Mouse (Mus musculus) left cerebral cortex, postnatal 4 days (tissue): ENCODE data around the gene Usp37. TPM values are rescaled to one million over a fixed set of nuclear protein-coding genes. Genes with fewer than 3 reads are reported as not detected.
"Not testable (repeated sequence)": the region's sequence is repeated elsewhere in the genome, so short reads cannot be mapped to it uniquely, and the experiment has no call there.

Experiments used
- DNase-seq: peaks from one replicate; pipeline ENCODE4 v3.0.0-alpha.2; 2022
- intact Hi-C: fragments of 180-260 bp; cut with DNase I; formaldehyde crosslinking; loops from one replicate; pipeline ENCODE4 v1.15.1; 2025
- total RNA-seq, 2 experiments: library from RNA; stranded (reverse); gene quantifications; 2 replicates each; pipeline ENCODE4 v1.2.3; 2021

The Usp37 gene
- total RNA-seq, result 10 to 100 TPM; 24.3 to 26.6 TPM

DNA sequence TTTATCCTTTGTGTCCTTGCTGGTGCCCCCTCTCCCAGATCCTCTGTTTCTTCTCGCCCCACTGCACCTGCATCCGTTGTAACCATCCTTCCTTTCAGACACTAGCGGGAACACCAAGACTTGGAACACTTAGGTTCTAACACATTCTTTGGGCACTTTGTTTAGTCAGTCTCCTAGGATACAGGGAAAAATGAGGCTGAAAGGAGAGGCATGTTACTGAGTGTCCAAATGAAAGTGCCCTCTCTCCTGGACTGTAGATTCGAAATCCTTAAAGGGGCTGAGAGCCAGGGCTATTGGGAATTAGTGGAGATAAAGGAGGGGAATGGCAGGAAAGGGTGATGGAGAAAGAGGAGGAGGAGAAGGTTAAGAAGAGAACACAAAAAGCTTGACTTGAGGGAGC lies at the start of gene Usp37:
Gene Usp37, minus strand, starts transcription at position 101 of the 400 bp plus-strand sequence.
- no peak for DNase-seq
- intact Hi-C loops, result no loop called here

DNA sequence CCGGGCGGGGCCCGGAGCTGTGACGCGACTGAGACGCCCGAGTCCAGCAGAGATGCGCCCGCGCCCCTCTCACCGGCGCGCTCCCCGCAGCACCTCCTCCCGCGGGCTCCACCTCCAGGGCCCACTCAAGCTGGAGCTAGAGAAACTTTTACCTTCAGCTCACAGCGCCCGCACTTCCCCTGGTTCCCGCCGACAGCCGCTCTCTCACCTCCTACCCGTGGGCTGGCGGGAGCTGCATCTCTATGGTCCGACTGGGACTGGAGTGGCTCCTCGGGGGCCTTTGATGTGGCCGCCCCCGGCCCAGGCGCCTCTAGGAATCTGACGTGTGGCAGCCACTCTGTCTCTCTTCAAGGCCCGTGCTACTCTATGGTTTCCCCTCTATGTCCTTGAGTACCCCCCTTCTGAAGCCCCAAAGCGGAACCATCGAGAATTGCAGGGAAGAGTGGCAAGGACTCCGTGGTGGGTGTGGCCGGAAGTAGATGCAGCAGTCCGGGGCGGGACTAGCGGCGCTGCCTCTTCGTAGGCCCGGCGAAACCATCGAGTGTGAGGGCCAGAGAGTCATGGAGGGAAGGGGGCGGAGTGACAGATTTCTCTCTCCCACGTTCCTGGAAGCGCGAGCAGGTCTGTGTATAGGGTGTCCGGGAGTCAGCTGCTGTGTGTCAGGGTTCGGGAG lies 43.8 kb upstream of the Usp37 start, which contains the start of the genes Zfp142 and Bcs1l:
Gene Zfp142, minus strand, starts transcription at position 474 of the 673 bp plus-strand sequence.
Gene Bcs1l, plus strand, starts transcription at position 517 of the 673 bp plus-strand sequence.
- intact Hi-C loops, result no loop called here
- DNase-seq, result peak; percentile 99

- DNase-seq, result peak; percentile 11
- intact Hi-C loops, result no loop called here
Observed at GRCm38 (mm10) chr1:74587233-74587772, 43.2 kb upstream of the Usp37 start.

GRCm38 (mm10) chr1:74584616-74585398 lies 40.7 kb upstream of the Usp37 start:
- intact Hi-C loops, result no loop called here
- DNase-seq, result no peak

DNA sequence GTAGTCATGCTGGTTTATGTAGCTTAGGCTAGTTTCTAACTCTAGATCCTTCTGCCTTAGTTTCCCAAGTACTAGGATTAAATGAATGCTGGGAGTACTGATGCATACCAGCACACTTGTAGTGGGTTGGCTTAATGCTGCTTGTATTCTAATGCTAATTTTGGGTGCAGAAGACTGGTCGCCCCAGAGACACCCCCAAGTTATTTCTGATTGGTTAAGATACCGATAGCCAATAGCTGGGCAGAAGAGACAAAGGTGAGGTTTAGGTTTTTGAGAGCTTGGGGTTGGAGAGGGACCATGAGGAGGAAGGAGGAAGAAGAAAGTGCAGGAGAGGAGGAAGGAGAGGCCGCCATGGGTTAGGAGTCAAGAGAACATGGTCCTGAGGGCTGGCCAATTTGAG lies 38.5 kb upstream of the Usp37 start:
- intact Hi-C loops, result no loop called here
- no peak for DNase-seq

GRCm38 (mm10) chr1:74569739-74570719 lies 25.9 kb upstream of the Usp37 start:
- intact Hi-C loops, result loop anchor here (5.0 kb wide), 1 partner anchor 43 kb away; no protein-coding TSS in a partner anchor
- DNase-seq, result no peak

GRCm38 (mm10) chr1:74565834-74566233 lies 21.8 kb upstream of the Usp37 start:
- intact Hi-C loops, result loop anchor here (5.0 kb wide), 1 partner anchor 39 kb away; no protein-coding TSS in a partner anchor
- DNase-seq, result no peak

DNA sequence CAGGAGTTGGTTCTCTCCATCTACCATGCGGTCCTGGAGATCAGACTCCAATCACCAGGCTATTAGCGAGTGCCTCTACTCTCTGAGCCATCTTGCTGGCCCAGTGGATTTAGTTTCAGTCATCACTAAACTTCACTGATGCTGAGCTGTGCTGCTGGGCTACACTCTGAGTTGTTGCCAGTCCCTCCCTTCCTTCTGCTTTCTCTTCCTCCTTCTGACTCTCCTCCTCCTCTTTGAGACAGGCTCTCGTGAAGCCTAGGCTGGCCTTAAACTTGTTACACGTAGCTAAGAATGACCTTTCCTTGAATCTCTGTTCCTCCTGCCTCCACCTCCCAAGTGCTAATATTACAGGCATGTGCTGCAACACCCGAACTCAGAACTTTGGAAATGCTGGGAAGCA lies 15.0 kb upstream of the Usp37 start:
- intact Hi-C loops, result no loop called here
- DNase-seq, result no peak

DNA sequence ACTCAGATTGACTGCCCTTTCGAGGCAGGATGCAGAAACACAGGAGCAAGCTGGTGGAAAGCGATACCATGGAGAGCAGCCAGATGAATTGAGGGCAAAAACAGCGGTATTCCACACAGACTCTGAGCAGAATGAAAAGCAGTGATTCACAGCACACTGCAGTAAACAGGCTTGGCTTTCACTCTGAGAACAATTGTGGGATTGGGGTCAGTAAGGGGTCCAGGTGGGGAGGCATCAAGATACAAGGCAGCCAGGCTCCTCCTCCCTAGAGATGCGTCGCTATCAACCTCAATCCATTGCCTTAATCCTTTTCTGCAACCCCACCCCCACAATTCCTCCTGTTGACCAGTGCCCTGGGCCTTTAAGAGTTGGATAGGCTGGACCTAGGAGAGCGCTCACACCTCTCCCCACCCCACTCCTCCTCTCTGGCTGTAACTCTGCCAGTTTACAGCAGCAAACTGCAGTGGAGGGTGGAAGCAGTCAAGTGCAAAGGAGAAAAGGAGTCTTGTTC lies 1.6 kb downstream of the Usp37 start, which contains the start of gene Plcd4:
Gene Plcd4, plus strand, starts transcription at position 438 of the 511 bp plus-strand sequence.
- intact Hi-C loops, result no loop called here
- peak; percentile 34 for DNase-seq

- DNase-seq, result peak; percentile 72
- intact Hi-C loops, result no loop called here
Observed at GRCm38 (mm10) chr1:74538650-74539049, 5.4 kb downstream of the Usp37 start.

DNA sequence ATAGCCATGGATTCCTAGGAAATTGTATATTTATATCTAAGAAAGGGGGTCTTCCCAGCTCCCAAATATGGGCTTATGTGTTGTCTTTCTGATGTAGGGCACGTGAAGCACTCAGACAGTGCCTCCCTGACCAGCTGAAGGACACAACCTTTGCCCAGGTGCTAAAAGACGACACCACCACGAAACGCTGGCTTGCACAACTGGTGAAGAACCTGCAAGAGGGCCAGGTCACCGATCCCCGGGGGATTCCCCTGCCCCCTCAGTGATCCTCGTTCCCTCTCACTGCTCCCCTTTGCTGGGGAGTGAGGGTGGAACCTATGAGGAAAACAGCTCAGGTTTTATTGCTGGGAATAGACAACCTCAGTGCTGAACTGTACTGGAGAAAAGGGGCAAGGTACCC lies 15.5 kb downstream of the Usp37 start:
- intact Hi-C loops, result loop anchor here (5.0 kb wide), 1 partner anchor 39 kb away; no protein-coding TSS in a partner anchor
- DNase-seq, result no peak

- DNase-seq, result no peak
- intact Hi-C loops, result loop anchor here (5.0 kb wide), 1 partner anchor 43 kb away; no protein-coding TSS in a partner anchor
Observed at GRCm38 (mm10) chr1:74524746-74525145, 19.3 kb downstream of the Usp37 start.

DNA sequence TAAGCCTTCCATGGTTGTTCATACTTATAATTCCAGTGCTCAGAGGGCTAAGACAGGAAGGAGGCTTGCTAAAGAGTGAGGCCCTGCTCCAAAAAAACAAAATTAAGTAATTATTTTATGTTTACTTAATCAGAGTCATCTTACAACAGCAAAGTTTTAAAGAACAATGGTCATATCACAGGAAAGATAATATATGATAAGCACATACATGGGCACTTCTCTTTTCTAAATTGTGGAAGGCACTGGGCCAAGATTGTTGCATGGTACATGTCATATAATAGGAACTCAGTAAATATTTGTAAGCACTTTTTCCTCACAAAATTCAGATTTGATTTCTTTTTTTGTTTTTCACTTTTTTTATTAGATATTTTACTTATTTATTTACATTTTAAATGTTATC lies 24.2 kb downstream of the Usp37 start:
- DNase-seq, result no peak
- intact Hi-C loops, result no loop called here

- DNase-seq, intact Hi-C loops: not testable (repeated sequence)
Observed at GRCm38 (mm10) chr1:74512999-74513398, 31.1 kb downstream of the Usp37 start.

DNA sequence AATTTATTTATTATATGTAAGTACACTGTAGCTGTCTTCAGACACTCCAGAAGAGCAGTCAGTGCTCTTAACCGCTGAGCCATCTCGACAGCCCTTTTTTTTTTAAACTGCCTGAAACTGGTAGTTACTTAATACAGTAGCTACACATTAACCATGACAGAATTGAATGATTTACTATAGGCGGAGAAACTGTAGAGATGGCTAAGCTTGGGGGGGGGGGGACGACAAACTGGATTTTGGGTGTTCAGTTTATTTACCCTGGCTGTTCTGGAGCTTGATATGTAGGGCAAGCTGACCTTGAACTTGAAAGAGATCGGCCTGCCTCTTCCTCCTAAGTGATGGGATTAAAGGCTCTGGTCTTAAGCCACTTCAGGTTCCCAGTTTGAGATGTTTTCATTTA lies 32.8 kb downstream of the Usp37 start:
- DNase-seq, result no peak
- intact Hi-C loops, result no loop called here

- intact Hi-C loops, result no loop called here
- DNase-seq, result no peak
Observed at GRCm38 (mm10) chr1:74507780-74508179, 36.3 kb downstream of the Usp37 start.

GRCm38 (mm10) chr1:74506471-74506881 lies 37.6 kb downstream of the Usp37 start:
- intact Hi-C loops, result no loop called here
- peak; percentile 82 for DNase-seq

GRCm38 (mm10) chr1:74505721-74506464 lies 38.2 kb downstream of the Usp37 start, which contains the start of gene Cnot9:
Cnot9 (plus strand) TSS chr1:74506058.
- intact Hi-C loops, result no loop called here
- DNase-seq, result peak; percentile 100

DNA sequence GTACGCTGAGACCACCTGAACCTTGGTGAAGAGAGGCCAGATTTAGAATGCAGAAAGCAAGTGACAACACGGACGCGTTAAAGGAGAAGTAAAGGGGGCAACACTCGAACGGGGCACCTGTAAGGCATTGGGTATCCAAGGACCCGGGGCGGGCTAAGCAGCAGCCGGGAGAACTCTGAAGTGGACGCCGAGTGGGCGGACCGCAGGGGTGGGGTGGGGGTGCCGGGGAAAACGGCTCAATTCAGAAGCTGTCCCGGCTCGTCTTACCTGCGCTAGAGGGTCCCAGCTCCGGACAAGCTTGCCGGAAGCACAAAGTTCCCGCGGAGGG lies 38.7 kb downstream of the Usp37 start:
- DNase-seq, result no peak
- intact Hi-C loops, result no loop called here
